Mouse (Mus musculus) hindbrain, embryonic 15.5 days (tissue): Measurements from ENCODE around the gene Aprt. TPM values are rescaled to one million over a fixed set of nuclear protein-coding genes. Genes with fewer than 3 reads are reported as not detected.

Source experiments
- ATAC-seq: fragments of 200-750 bp; cut with Nextera tagmentation; 2 replicates; pipeline ENCODE4 v1.8.0; 2017; ENCODE audit warnings: low read depth, moderate number of reproducible peaks, moderate TSS enrichment; ENCODE audit not compliant: low FRiP score
- H3K27ac ChIP-seq: fragments of 300-500 bp; sonication (generic); replicated peaks from 2 replicates; pipeline ENCODE4 v1.5.1; 2015; ENCODE audit warnings: mild to moderate bottlenecking, inconsistent platforms
- H3K27me3 ChIP-seq: fragments of 300-500 bp; sonication (generic); 2 replicates; pipeline ENCODE4 v1.6.1; 2015; ENCODE audit warnings: control low read depth, inconsistent platforms
- H3K36me3 ChIP-seq: fragments of 300-500 bp; sonication (generic); 2 replicates; pipeline ENCODE4 v1.6.1; 2015; ENCODE audit warnings: control low read depth, inconsistent platforms
- H3K4me1 ChIP-seq: fragments of 300-500 bp; sonication (generic); replicated peaks from 2 replicates; pipeline ENCODE4 v1.6.1; 2015; ENCODE audit warnings: control low read depth, inconsistent platforms
- H3K4me2 ChIP-seq: fragments of 300-500 bp; sonication (generic); 2 replicates; pipeline ENCODE4 v1.6.1; 2015; ENCODE audit warnings: moderate library complexity, mild to moderate bottlenecking, inconsistent platforms
- H3K4me3 ChIP-seq: fragments of 300-500 bp; sonication (generic); 2 replicates; pipeline ENCODE4 v1.5.1; 2015; ENCODE audit warnings: mild to moderate bottlenecking, inconsistent platforms
- H3K9ac ChIP-seq: fragments of 300-500 bp; sonication (generic); 2 replicates; pipeline ENCODE4 v1.6.1; 2015; ENCODE audit warnings: inconsistent platforms
- H3K9me3 ChIP-seq: fragments of 300-500 bp; sonication (generic); 2 replicates; pipeline ENCODE4 v1.6.1; 2016; ENCODE audit warnings: control low read depth, inconsistent platforms
- WGBS: fragments of 180-500 bp; shearing (Covaris S2); methylation state at CpG from one replicate; pipeline ENCODE4 v1.1.7; 2015; 5-methylcytosine and 5-hydroxymethylcytosine counted together
- polyA plus RNA-seq: library from polyadenylated mRNA; unstranded; fragments of >200 nt; fragmentation: Nextera tagmentation; extraction: Ambion mirVana; gene quantifications from 2 replicates; pipeline ENCODE4 v1.2.1, GENCODE M21; 2015

Gene Aprt
- polyA plus RNA-seq, 1 experiment from 2014 or later, result 179 TPM

GRCm38 (mm10) chr8:122544138-122544537 lies 32.6 kb downstream of the Aprt start:
- Histone ChIP-seq H3K4me3 (no peak overlapping the region), H3K4me1 (no peaks in the 10 kb centered on the region), H3K9ac (no peak overlapping the region), H3K4me2 (no peak overlapping the region), H3K9me3 (no peaks in the 10 kb centered on the region), H3K36me3 (no peaks in the 10 kb centered on the region), H3K27ac (no peak overlapping the region), H3K27me3 (peaks cover 4% of the 10 kb centered on the region; the same call in 1 of the 2 replicates)
- whole genome bisulfite sequencing, result 91% methylated on average over 8 of the region's 8 CpGs
- no peak for ATAC-seq

- no peak for ATAC-seq
- Histone ChIP-seq H3K9me3 (no peaks in the 10 kb centered on the region), H3K4me3 (no peak overlapping the region), H3K27me3 (no peaks in the 10 kb centered on the region), H3K4me1 (no peaks in the 10 kb centered on the region), H3K9ac (no peak overlapping the region), H3K27ac (no peak overlapping the region), H3K4me2 (no peak overlapping the region), H3K36me3 (no peaks in the 10 kb centered on the region)
- 92% methylated on average over 9 of the region's 9 CpGs for WGBS
These were observed 38.2 kb downstream of the Aprt start for GRCm38 (mm10) chr8:122538310-122539076.

- Histone ChIP-seq H3K27ac (no peak overlapping the region), H3K4me2 (no peak overlapping the region), H3K9me3 (no peaks in the 10 kb centered on the region), H3K27me3 (no peaks in the 10 kb centered on the region), H3K4me3 (no peak overlapping the region), H3K4me1 (no peaks in the 10 kb centered on the region), H3K36me3 (no peaks in the 10 kb centered on the region), H3K9ac (no peak overlapping the region)
- 93% methylated on average over 2 of the region's 2 CpGs for WGBS
- ATAC-seq, result no peak
These were observed 38.9 kb downstream of the Aprt start for GRCm38 (mm10) chr8:122537812-122538211.

GRCm38 (mm10) chr8:122537033-122537432 lies 39.7 kb downstream of the Aprt start:
- no peak overlapping the region for H3K4me3 ChIP-seq
- H3K4me1 ChIP-seq, result no peaks in the 10 kb centered on the region
- no peaks in the 10 kb centered on the region for H3K27me3 ChIP-seq
- ATAC-seq, result no peak
- no peaks in the 10 kb centered on the region for H3K36me3 ChIP-seq
- WGBS, result 79% methylated on average over 6 of the region's 6 CpGs
- H3K9ac ChIP-seq, result no peak overlapping the region
- H3K9me3 ChIP-seq, result no peaks in the 10 kb centered on the region
- no peak overlapping the region for H3K27ac ChIP-seq
- no peak overlapping the region for H3K4me2 ChIP-seq

- WGBS, result 85% methylated on average over 8 of the region's 8 CpGs
These were observed 45.4 kb downstream of the Aprt start for GRCm38 (mm10) chr8:122531312-122531711.

GRCm38 (mm10) chr8:122529159-122529558 lies 47.5 kb downstream of the Aprt start:
- Histone ChIP-seq H3K4me3 (no peak overlapping the region), H3K36me3 (no peaks in the 10 kb centered on the region)
- ATAC-seq, result no peak

More at GRCm38 (mm10) chr8:122531312-122531711, 45.4 kb downstream of the Aprt start:
- no peak for ATAC-seq
- Histone ChIP-seq H3K36me3 (no peaks in the 10 kb centered on the region), H3K4me3 (no peak overlapping the region), H3K9me3 (no peaks in the 10 kb centered on the region), H3K4me1 (no peaks in the 10 kb centered on the region), H3K4me2 (no peak overlapping the region), H3K27ac (no peak overlapping the region), H3K27me3 (no peaks in the 10 kb centered on the region), H3K9ac (no peak overlapping the region)

GRCm38 (mm10) chr8:122527937-122528336 lies 48.8 kb downstream of the Aprt start:
- no peak overlapping the region for H3K4me3 ChIP-seq
- no peak overlapping the region for H3K27ac ChIP-seq
- H3K4me1 ChIP-seq, result peaks cover 25% of the 10 kb centered on the region
- no peak overlapping the region for H3K9ac ChIP-seq
- H3K36me3 ChIP-seq, result no peaks in the 10 kb centered on the region
- no peaks in the 10 kb centered on the region for H3K9me3 ChIP-seq
- H3K4me2 ChIP-seq, result no peak overlapping the region
- 89% methylated on average over 3 of the region's 3 CpGs for WGBS
- no peak for ATAC-seq
- H3K27me3 ChIP-seq, result no peaks in the 10 kb centered on the region

More at GRCm38 (mm10) chr8:122529159-122529558, 47.5 kb downstream of the Aprt start:
- Histone ChIP-seq H3K27me3 (no peaks in the 10 kb centered on the region), H3K27ac (no peak overlapping the region), H3K4me1 (peaks cover 14% of the 10 kb centered on the region), H3K9me3 (no peaks in the 10 kb centered on the region), H3K9ac (no peak overlapping the region), H3K4me2 (no peak overlapping the region)
- 85% methylated on average over 4 of the region's 4 CpGs for WGBS

- WGBS, result 72% methylated on average over 7 of the region's 7 CpGs
- ATAC-seq, result no peak
- Histone ChIP-seq H3K4me2 (no peak overlapping the region), H3K9ac (no peak overlapping the region), H3K27ac (no peak overlapping the region), H3K36me3 (no peaks in the 10 kb centered on the region), H3K4me1 (peaks cover 25% of the 10 kb centered on the region), H3K9me3 (no peaks in the 10 kb centered on the region), H3K4me3 (no peak overlapping the region), H3K27me3 (no peaks in the 10 kb centered on the region)
These were observed 50.1 kb downstream of the Aprt start for GRCm38 (mm10) chr8:122526526-122527170.

GRCm38 (mm10) chr8:122526084-122526483 lies 50.6 kb downstream of the Aprt start:
- Histone ChIP-seq H3K9ac (no peak overlapping the region), H3K27ac (no peak overlapping the region), H3K4me2 (no peak overlapping the region), H3K4me1 (peaks cover 25% of the 10 kb centered on the region), H3K27me3 (no peaks in the 10 kb centered on the region), H3K4me3 (no peak overlapping the region), H3K36me3 (no peaks in the 10 kb centered on the region), H3K9me3 (no peaks in the 10 kb centered on the region)
- ATAC-seq, result no peak
- 70% methylated on average over 3 of the region's 3 CpGs for WGBS

GRCm38 (mm10) chr8:122525004-122525403 lies 51.7 kb downstream of the Aprt start:
- no peaks in the 10 kb centered on the region for H3K9me3 ChIP-seq
- H3K9ac ChIP-seq, result no peak overlapping the region
- no peak overlapping the region for H3K4me2 ChIP-seq
- H3K4me1 ChIP-seq, result peaks cover 25% of the 10 kb centered on the region
- H3K27ac ChIP-seq, result no peak overlapping the region
- ATAC-seq, result no peak
- no peaks in the 10 kb centered on the region for H3K27me3 ChIP-seq
- no peak overlapping the region for H3K4me3 ChIP-seq
- WGBS, result 73% methylated on average over 6 of the region's 6 CpGs
- no peaks in the 10 kb centered on the region for H3K36me3 ChIP-seq
